Mouse (Mus musculus) spleen, adult 2 months (tissue): ENCODE measurements around the gene Eda.

ENCODE experiments used
- CTCF ChIP-seq: fragments of 200-500 bp; IDR thresholded peaks from 2 replicates; pipeline ENCODE4 v1.5.1; 2011; ENCODE audit warnings: mild to moderate bottlenecking, inconsistent platforms; ENCODE audit not compliant: insufficient read depth, insufficient read length, insufficient replicate concordance; ENCODE audit errors: extremely low read depth
- POLR2A ChIP-seq: fragments of 200-500 bp; IDR thresholded peaks from 2 replicates; pipeline ENCODE4 v1.6.1; 2011; ENCODE audit warnings: low read depth, low read length, inconsistent platforms

GRCm38 (mm10) chrX:100356974-100357373 is 381.6 kb downstream of the Eda start:
- TF ChIP-seq CTCF (no peak), POLR2A (no peak)
